Mouse (Mus musculus): Measurements from ENCODE around the gene Gtf3c3.

DNA sequence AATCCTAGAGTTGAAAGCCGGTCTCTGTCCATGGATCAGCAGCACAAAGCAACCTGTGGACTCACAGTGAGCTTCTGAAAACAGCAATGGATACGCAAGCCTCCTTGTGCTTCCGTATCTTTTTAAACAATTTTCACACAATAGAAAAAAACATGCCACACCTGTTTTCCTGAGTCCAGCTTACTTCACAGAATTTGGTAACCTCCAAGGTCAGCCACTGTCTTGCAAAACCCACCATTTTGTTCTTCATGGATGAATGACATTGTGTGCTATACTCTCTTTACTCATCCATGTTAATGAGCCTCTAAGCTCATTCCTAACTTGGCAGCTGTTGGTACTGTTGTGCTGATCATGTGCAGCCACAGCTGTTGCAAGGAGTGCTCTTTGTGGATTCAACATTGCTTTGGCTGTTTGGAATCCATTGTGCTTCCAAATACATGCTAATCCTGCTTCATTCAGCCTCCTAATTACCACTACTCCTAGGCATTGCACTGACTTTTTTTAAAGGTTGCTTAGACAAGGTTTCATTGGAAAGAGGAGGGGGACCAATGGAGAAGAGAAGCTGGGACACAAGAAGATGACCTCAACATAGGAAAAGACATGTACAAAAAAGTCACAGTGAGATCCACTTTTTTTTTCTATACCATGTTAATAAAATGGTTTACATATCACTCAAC lies 46.1 kb upstream of the Gtf3c3 start:
- TF ChIP-seq POLR2A (IDR thresholded peaks at IDR 0.05; ENCODE audit: low read depth, low read length) (no peak), CTCF (IDR thresholded peaks at IDR 0.05; ENCODE audit: extremely low read depth, insufficient read depth, insufficient read length, insufficient replicate concordance) (no peak)

All from spleen, adult 2 months (tissue).